Comparison of ENCODE assay signal across 24 mouse cellular contexts in genomic region chr19:38109506-38110242, GRCm38 (mm10). TPM values are rescaled to one million over a fixed set of nuclear protein-coding genes. Genes with fewer than 3 reads are reported as not detected.
"Had no signal": no experiment of that assay in that cellular context is flagged by ENCODE, and none has a peak within 500 bp of the region (broad histone marks: within the 10 kb centered on the region; RNA-seq: fewer than 3 reads in every experiment).

No protein-coding gene starts in this region.

- ATAC-seq: midbrain, embryonic 15.5 days had no signal

- DNase-seq: kidney, adult 2 months; kidney, postnatal 14 days; kidney, postnatal 4 days; layer of hippocampus, adult 9-11 months; liver, embryonic 13.5 days; lung, adult 2 months; lung, postnatal 14 days; lung, postnatal 4 days; right cerebral cortex, adult 18-20 months; right cerebral cortex, postnatal 25 days; spleen, adult 18-20 months; thymus, adult 18-20 months; thymus, postnatal 36 days had no signal

RNA-seq across cellular contexts. Expression of gene Ffar4, which starts 12.8 kb away (rescaled TPM):
- total RNA-seq: layer of hippocampus, adult 18-20 months; layer of hippocampus, postnatal 25 days; left cerebral cortex, adult 18-20 months; left cerebral cortex, postnatal 36 days had no signal
- polyA plus RNA-seq: midbrain, embryonic 12.5 days; neural tube, embryonic 12.5 days had no signal

RNA-seq across cellular contexts. Expression of gene Rbp4, which starts 15.4 kb away (rescaled TPM):
- total RNA-seq: megakaryocyte, adult 5-6 weeks had no signal

RNA-seq across cellular contexts. Expression of gene Pde6c, which starts 22.9 kb away (rescaled TPM):
- total RNA-seq: megakaryocyte, adult 5-6 weeks had no signal
- polyA plus RNA-seq: kidney, adult 2 months; lung, adult 2 months; lung, embryonic 16.5 days; neural tube, embryonic 12.5 days; neural tube, embryonic 15.5 days; urinary bladder, adult 2 months had no signal

RNA-seq across cellular contexts. Expression of gene Cep55, which starts 54.9 kb away (rescaled TPM):
- total RNA-seq: left cerebral cortex, adult 18-20 months had no signal
